Mouse (Mus musculus) bone marrow, adult 2 months (tissue): ENCODE measurements around the gene Clcnkb. TPM values are rescaled to one million over a fixed set of nuclear protein-coding genes. Genes with fewer than 3 reads are reported as not detected.
A peak's percentile ranks its signal among the peaks of the same experiment; 100 is the strongest.

ENCODE experiments used
- H3K27ac ChIP-seq: fragments of 200-500 bp; 2 replicates; pipeline ENCODE4 v1.5.1; 2012; ENCODE audit warnings: low read depth, mild to moderate bottlenecking, control low read depth, inconsistent platforms, low read length; ENCODE audit not compliant: control insufficient read depth, poor library complexity, insufficient read depth
- H3K4me1 ChIP-seq: fragments of 200-500 bp; 2 replicates; pipeline ENCODE4 v1.6.1; 2011; ENCODE audit warnings: low read length; ENCODE audit not compliant: control insufficient read depth, insufficient read depth
- H3K4me3 ChIP-seq: fragments of 200-500 bp; replicated peaks from 2 replicates; pipeline ENCODE3; 2011; ENCODE audit warnings: mild to moderate bottlenecking, low read depth, low read length, control low read depth; ENCODE audit not compliant: control insufficient read depth
- CTCF ChIP-seq: fragments of 200-500 bp; IDR thresholded peaks from 2 replicates; pipeline ENCODE4 v1.5.1; 2011; ENCODE audit warnings: low read length, control low read depth; ENCODE audit not compliant: control insufficient read depth, insufficient read depth
- POLR2A ChIP-seq: fragments of 200-500 bp; IDR thresholded peaks from 2 replicates; pipeline ENCODE4 v1.6.1; 2011; ENCODE audit warnings: low read depth, mild to moderate bottlenecking, control low read depth, low read length, borderline replicate concordance; ENCODE audit not compliant: control insufficient read depth
- WGBS: fragments of 180-500 bp; shearing (Covaris S2); methylation state at CpG from one replicate; pipeline ENCODE4 v1.1.7; 2018; 5-methylcytosine and 5-hydroxymethylcytosine counted together
- polyA plus RNA-seq: library from polyadenylated mRNA; stranded (reverse); fragments of >200 nt; gene quantifications from 2 replicates; pipeline ENCODE4 v1.2.4, GENCODE M21; 2011; ENCODE audit warnings: low replicate concordance; ENCODE audit not compliant: missing spikeins, insufficient read depth, insufficient read length

The Clcnkb gene
- polyA plus RNA-seq, 1 experiment, result not detected

- TF ChIP-seq CTCF (no peak), POLR2A (no peak)
- Histone ChIP-seq H3K4me3 (no peak overlapping the region), H3K4me1 (peaks cover 6% of the 10 kb centered on the region; the same call in 1 of the 2 replicates), H3K27ac (no peak overlapping the region)
- WGBS, result 90% methylated on average over 14 of the region's 14 CpGs
Measured at GRCm38 (mm10) chr4:141456193-141456938, 40.6 kb upstream of the Clcnkb start.

DNA sequence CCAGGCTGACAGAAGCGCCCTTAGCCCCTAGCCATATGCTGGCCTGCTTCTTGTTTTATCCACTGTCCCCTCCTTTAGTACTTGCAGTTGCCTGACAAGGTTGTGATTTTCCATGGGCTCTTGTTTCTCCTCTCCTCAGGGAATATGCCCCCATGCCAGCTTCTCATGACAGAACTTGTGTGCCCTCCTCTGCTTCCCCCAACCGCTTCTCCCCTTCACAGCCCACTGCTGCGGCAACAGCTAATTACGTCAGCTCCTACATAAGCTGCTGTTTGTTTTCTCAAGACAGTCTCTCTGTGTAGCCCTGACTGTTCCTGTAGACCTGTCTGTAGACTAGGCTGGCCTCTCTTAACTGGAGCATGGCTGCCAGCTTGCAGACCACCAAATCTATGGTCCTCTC is 39.7 kb upstream of the Clcnkb start:
- Histone ChIP-seq H3K27ac (0 out of 2 replicates have a peak overlapping the region, but pooled peaks have one; percentile 11), H3K4me1 (peaks cover 6% of the 10 kb centered on the region; the same call in 1 of the 2 replicates), H3K4me3 (no peak overlapping the region)
- WGBS, result 66% methylated on average over 4 of the region's 4 CpGs
- TF ChIP-seq POLR2A (no peak), CTCF (no peak)

- peaks cover 6% of the 10 kb centered on the region; the same call in 1 of the 2 replicates for H3K4me1 ChIP-seq
- WGBS, result 19% methylated on average over 14 of the region's 14 CpGs
Measured at GRCm38 (mm10) chr4:141454581-141455350, 39.0 kb upstream of the Clcnkb start.

DNA sequence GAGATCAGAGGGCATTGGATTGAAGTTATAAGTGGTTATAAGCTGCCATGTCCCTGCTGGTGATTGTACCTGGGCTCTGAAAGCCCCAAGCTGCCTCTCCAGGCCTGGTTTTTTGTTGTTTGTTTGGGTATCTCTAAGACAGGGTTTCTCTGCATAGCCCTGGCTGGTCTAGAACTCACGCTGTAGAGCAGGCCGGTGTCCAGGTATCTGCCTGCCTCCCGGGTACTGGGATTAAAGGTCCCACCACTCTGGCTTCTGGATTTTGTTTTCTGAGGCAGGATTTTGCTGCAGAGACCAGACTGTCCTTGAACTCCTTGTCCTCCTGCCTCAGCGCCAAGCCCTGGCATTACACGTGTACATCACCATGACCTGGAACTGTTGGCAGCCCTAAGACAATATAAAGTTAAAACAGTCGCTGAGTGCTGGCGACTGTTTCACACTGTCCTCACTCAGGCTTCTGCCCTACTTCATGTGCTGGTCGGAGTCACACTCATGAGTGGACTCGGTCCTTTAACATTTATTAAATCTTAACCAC is 36.2 kb upstream of the Clcnkb start:
- peaks cover 6% of the 10 kb centered on the region; the same call in 1 of the 2 replicates for H3K4me1 ChIP-seq
- TF ChIP-seq CTCF, result no peak
- TF ChIP-seq POLR2A, result no peak
- WGBS, result 89% methylated on average over 9 of the region's 9 CpGs
- no peak overlapping the region for H3K27ac ChIP-seq
- no peak overlapping the region for H3K4me3 ChIP-seq

More at GRCm38 (mm10) chr4:141454581-141455350, 39.0 kb upstream of the Clcnkb start:
- H3K27ac ChIP-seq, result peak overlapping the region; percentile 79
- H3K4me3 ChIP-seq, result no peak overlapping the region
- no peak for TF ChIP-seq POLR2A
- no peak for TF ChIP-seq CTCF

DNA sequence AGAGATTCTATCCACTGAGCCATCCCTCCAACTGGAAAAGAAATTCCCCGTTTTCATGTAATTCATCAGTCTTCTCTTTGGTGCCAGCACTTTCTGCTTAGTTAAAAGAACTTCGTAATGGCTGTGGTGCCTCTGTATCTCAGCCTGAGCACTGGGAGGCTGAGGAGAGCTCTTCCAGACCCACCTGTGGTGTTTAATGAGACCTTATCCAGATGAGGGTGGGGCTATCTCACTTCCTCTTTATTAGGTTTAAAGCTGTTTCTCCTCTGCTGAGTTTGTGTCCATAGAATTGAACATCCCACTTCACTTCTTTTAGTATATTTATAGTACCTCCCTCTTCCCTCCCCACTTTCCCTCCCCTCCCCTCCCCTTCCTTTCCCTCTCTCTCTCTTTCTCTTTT is 35.4 kb upstream of the Clcnkb start:
- no peak overlapping the region for H3K4me3 ChIP-seq
- peaks cover 6% of the 10 kb centered on the region; the same call in 1 of the 2 replicates for H3K4me1 ChIP-seq
- no peak overlapping the region for H3K27ac ChIP-seq
- WGBS, result 79% methylated on average over 2 of the region's 2 CpGs
- TF ChIP-seq CTCF (no peak), POLR2A (no peak)

GRCm38 (mm10) chr4:141446211-141446610 is 30.4 kb upstream of the Clcnkb start:
- TF ChIP-seq CTCF, result no peak
- no peak for TF ChIP-seq POLR2A
- no peak overlapping the region for H3K4me3 ChIP-seq
- WGBS, result 77% methylated on average over 7 of the region's 7 CpGs
- H3K4me1 ChIP-seq, result peaks cover 1% of the 10 kb centered on the region; the same call in 1 of the 2 replicates
- no peak overlapping the region for H3K27ac ChIP-seq

DNA sequence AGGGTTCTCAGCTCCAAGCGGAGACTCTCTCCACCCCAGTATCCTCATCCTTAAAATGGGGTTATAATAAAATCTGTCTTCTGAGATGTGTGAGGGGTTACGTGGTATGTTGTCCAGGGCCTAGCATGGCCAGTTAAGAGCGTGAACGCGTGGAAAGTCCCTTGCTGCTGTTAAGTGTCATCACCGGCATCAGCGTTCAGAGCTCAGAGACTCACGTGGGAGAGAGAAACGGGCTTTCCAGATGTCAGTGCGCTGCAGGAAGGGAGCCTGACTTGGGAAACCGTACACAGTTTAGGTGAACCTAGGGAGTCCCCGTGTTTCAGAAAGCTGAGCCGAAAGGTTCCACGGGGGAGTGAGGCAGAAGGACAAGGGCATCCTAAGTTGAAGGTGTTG is 29.5 kb upstream of the Clcnkb start:
- no peak for TF ChIP-seq CTCF
- TF ChIP-seq POLR2A, result no peak
- 21% methylated on average over 14 of the region's 14 CpGs for WGBS
- H3K27ac ChIP-seq, result no peak overlapping the region
- H3K4me1 ChIP-seq, result peaks cover 1% of the 10 kb centered on the region; the same call in 1 of the 2 replicates
- H3K4me3 ChIP-seq, result peak overlapping the region; percentile 92
